Mouse (Mus musculus) liver, embryonic 16.5 days (tissue): ENCODE measurements at regions not wholly inside any gene's neighbourhood (a gene's known extent, or its start where the extent isn't known, plus 50 kb on each side); places are given as distances from the start of the nearest gene placed in this dataset.

ENCODE experiments used
- ATAC-seq: fragments of 200-750 bp; cut with Nextera tagmentation; 2 replicates; pipeline ENCODE4 v1.8.0; 2017; ENCODE audit warnings: low read depth, mild to moderate bottlenecking, moderate number of reproducible peaks, moderate library complexity
- H3K27ac ChIP-seq: fragments of 300-500 bp; sonication (generic); 2 replicates; pipeline ENCODE4 v1.5.1; 2014; ENCODE audit warnings: mild to moderate bottlenecking, low read length
- H3K27me3 ChIP-seq: fragments of 300-500 bp; sonication (generic); 2 replicates; pipeline ENCODE4 v1.6.1; 2014; ENCODE audit warnings: low read depth, low read length, mixed read lengths; ENCODE audit not compliant: control insufficient read depth, insufficient read depth
- H3K36me3 ChIP-seq: fragments of 300-500 bp; sonication (generic); 2 replicates; pipeline ENCODE4 v1.6.1; 2014; ENCODE audit warnings: mild to moderate bottlenecking; ENCODE audit not compliant: control insufficient read depth, insufficient read depth
- H3K4me1 ChIP-seq: fragments of 300-500 bp; sonication (generic); 2 replicates; pipeline ENCODE4 v1.6.1; 2014; ENCODE audit warnings: low read depth, low read length, mixed read lengths; ENCODE audit not compliant: control insufficient read depth
- H3K4me2 ChIP-seq: fragments of 300-500 bp; sonication (generic); 2 replicates; pipeline ENCODE4 v1.6.1; 2014; ENCODE audit warnings: low read depth, low read length, mixed read lengths
- H3K4me3 ChIP-seq: fragments of 300-500 bp; sonication (generic); 2 replicates; pipeline ENCODE4 v1.5.1; 2014; ENCODE audit warnings: low read depth, mild to moderate bottlenecking, low read length
- H3K9ac ChIP-seq: fragments of 300-500 bp; sonication (generic); 2 replicates; pipeline ENCODE4 v1.6.1; 2014; ENCODE audit warnings: low read depth, low read length
- H3K9me3 ChIP-seq: fragments of 300-500 bp; sonication (generic); replicated peaks from 2 replicates; pipeline ENCODE4 v1.6.1; 2016; ENCODE audit warnings: low read length; ENCODE audit not compliant: control insufficient read depth
- WGBS: fragments of 180-500 bp; shearing (Covaris S2); extraction: QIAGEN DNeasy Blood & Tissue Kit; methylation state at CpG from one replicate; pipeline ENCODE4 v1.1.7; 2014; ENCODE audit not compliant: insufficient replicate concordance; 5-methylcytosine and 5-hydroxymethylcytosine counted together

- Histone ChIP-seq H3K9ac (no peak overlapping the region), H3K4me1 (no peaks in the 10 kb centered on the region), H3K4me3 (no peak overlapping the region), H3K9me3 (no peaks in the 10 kb centered on the region), H3K4me2 (no peak overlapping the region), H3K27ac (no peak overlapping the region), H3K36me3 (no peaks in the 10 kb centered on the region), H3K27me3 (no peaks in the 10 kb centered on the region)
- 32% methylated on average over 3 of the region's 3 CpGs for WGBS
- no peak for ATAC-seq
Observed at GRCm38 (mm10) chr9:41600778-41601177, 439.3 kb upstream of the Ubash3b start.

DNA sequence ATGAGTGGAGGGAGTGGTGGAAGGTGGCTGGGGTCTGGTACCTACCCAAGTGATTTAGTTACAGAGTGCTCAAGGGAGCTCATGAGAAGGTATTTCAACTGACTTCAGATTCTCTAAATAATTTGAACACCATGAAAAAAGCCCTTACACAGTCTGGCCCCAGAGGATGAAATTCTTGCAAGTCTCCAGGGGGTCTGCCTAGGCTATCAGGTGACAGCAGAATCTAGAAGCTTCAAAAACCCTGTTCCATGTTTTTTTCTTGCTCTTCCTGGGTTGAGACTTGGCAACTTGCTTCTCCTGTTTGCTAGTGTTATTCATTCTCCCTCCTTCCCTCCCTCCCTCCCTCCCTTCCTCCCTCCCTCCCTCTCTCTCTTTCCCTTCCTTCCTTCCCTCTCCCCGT is 438.4 kb upstream of the Ubash3b start:
- Histone ChIP-seq H3K4me3 (no peak overlapping the region), H3K36me3 (no peaks in the 10 kb centered on the region), H3K27ac (no peak overlapping the region), H3K27me3 (no peaks in the 10 kb centered on the region), H3K4me1 (no peaks in the 10 kb centered on the region), H3K9ac (no peak overlapping the region), H3K9me3 (no peaks in the 10 kb centered on the region), H3K4me2 (no peak overlapping the region)
- no peak for ATAC-seq
- WGBS = 30% methylated on average over 1 of the region's 1 CpGs

GRCm38 (mm10) chr9:41595749-41596148 is 434.3 kb upstream of the Ubash3b start:
- H3K27ac ChIP-seq = no peak overlapping the region
- H3K9ac ChIP-seq = no peak overlapping the region
- H3K36me3 ChIP-seq = no peaks in the 10 kb centered on the region
- ATAC-seq = no peak
- no peaks in the 10 kb centered on the region for H3K9me3 ChIP-seq
- H3K27me3 ChIP-seq = no peaks in the 10 kb centered on the region
- H3K4me2 ChIP-seq = no peak overlapping the region
- WGBS = 63% methylated on average over 5 of the region's 5 CpGs
- H3K4me3 ChIP-seq = no peak overlapping the region
- H3K4me1 ChIP-seq = no peaks in the 10 kb centered on the region

DNA sequence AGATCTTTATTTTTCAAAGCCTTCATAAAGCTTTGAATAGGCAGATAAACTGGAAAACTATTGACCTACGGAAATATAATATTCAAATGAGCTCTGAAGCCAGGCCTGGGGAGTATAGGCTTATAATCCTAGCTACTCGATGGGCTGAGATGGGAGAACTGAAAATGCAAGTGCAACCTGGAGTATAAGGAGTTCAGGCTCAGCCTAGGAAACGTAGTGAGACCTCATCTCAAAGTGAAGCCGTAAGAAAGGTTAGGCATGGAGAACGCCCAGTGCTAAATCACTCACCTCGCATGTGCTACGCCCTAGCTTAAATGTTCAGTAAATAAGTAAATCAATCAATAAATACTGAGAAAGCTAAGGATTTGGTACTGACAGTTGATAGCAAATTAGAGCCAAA is 432.5 kb upstream of the Ubash3b start:
- Histone ChIP-seq H3K9me3 (no peaks in the 10 kb centered on the region), H3K4me3 (no peak overlapping the region), H3K4me1 (no peaks in the 10 kb centered on the region), H3K4me2 (no peak overlapping the region), H3K27me3 (no peaks in the 10 kb centered on the region), H3K36me3 (no peaks in the 10 kb centered on the region), H3K27ac (no peak overlapping the region), H3K9ac (no peak overlapping the region)
- no peak for ATAC-seq
- 64% methylated on average over 7 of the region's 7 CpGs for WGBS

- no peak overlapping the region for H3K27ac ChIP-seq
- H3K4me2 ChIP-seq = no peak overlapping the region
- no peak for ATAC-seq
- no peak overlapping the region for H3K9ac ChIP-seq
- 60% methylated on average over 4 of the region's 4 CpGs for WGBS
- no peaks in the 10 kb centered on the region for H3K27me3 ChIP-seq
- no peaks in the 10 kb centered on the region for H3K9me3 ChIP-seq
- no peaks in the 10 kb centered on the region for H3K36me3 ChIP-seq
- no peaks in the 10 kb centered on the region for H3K4me1 ChIP-seq
- H3K4me3 ChIP-seq = no peak overlapping the region
Observed at GRCm38 (mm10) chr9:41592900-41593690, 431.6 kb upstream of the Ubash3b start.

- Histone ChIP-seq H3K4me1 (no peaks in the 10 kb centered on the region), H3K36me3 (no peaks in the 10 kb centered on the region), H3K4me2 (no peak overlapping the region), H3K9ac (no peak overlapping the region), H3K4me3 (no peak overlapping the region), H3K27me3 (no peaks in the 10 kb centered on the region), H3K9me3 (no peaks in the 10 kb centered on the region), H3K27ac (no peak overlapping the region)
- ATAC-seq = no peak
- WGBS = 44% methylated on average over 1 of the region's 1 CpGs
Observed at GRCm38 (mm10) chr9:41592101-41592500, 430.6 kb upstream of the Ubash3b start.

- no peak for ATAC-seq
- H3K4me1 ChIP-seq = no peaks in the 10 kb centered on the region
- H3K9me3 ChIP-seq = no peaks in the 10 kb centered on the region
- H3K27ac ChIP-seq = no peak overlapping the region
- H3K4me3 ChIP-seq = no peak overlapping the region
- H3K27me3 ChIP-seq = no peaks in the 10 kb centered on the region
- H3K36me3 ChIP-seq = no peaks in the 10 kb centered on the region
- WGBS = 48% methylated on average over 4 of the region's 4 CpGs
- H3K4me2 ChIP-seq = no peak overlapping the region
- H3K9ac ChIP-seq = no peak overlapping the region
Observed at GRCm38 (mm10) chr9:41590164-41590563, 428.7 kb upstream of the Ubash3b start.

DNA sequence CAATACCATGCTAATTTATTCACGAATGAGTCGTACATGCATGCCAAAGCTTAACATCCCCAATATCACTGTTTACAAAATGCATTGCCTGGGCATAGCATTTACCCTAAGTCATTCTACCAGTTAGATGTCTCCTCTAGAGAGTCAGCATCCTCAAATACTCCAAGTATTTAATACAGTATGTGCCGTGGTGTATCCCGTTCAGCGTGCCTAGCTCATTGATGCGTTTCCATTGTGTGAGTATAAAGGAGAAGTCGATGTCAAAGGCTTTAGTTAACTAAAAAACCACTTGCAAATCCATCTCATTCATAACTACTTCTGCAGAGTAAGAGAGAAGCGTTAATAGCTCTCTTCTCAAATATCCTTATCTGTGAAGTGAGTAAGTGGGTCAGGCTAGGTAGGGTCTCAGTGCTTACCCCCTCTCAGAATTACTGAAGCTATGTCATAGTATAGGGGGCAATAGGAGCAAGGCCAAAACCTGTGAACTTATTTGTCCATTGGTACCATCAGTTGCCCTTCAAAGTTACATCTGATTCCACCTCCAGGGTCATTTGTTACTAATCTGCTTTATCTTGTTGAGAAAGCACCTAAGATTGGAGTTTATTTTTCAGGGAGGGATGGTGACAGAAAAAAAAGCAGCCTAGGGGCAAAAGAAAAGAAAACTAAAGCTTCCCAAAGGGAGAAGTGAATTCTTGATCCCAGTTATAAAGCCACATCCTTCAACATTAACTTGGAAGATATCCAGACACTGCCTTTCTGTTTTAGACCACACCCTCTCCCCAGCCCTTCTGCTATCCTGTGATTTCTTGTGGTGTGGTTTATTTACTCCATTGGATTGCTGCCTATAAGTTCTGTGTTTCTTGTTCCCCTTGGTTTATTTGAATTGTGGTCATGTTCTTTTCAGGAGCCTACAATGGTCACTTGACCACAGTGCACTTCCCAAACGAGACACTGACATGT is 427.2 kb upstream of the Ubash3b start:
- Histone ChIP-seq H3K4me1 (no peaks in the 10 kb centered on the region), H3K27me3 (no peaks in the 10 kb centered on the region), H3K4me3 (no peak overlapping the region), H3K4me2 (no peak overlapping the region), H3K36me3 (no peaks in the 10 kb centered on the region), H3K9ac (no peak overlapping the region), H3K9me3 (no peaks in the 10 kb centered on the region), H3K27ac (no peak overlapping the region)
- WGBS = 62% methylated on average over 9 of the region's 9 CpGs
- no peak for ATAC-seq

- Histone ChIP-seq H3K9ac (no peak overlapping the region), H3K4me2 (no peak overlapping the region), H3K36me3 (no peaks in the 10 kb centered on the region), H3K9me3 (no peaks in the 10 kb centered on the region), H3K4me3 (no peak overlapping the region), H3K27ac (no peak overlapping the region), H3K27me3 (peaks cover 4% of the 10 kb centered on the region), H3K4me1 (no peaks in the 10 kb centered on the region)
- WGBS = 45% methylated on average over 4 of the region's 4 CpGs
- no peak for ATAC-seq
Observed at GRCm38 (mm10) chr9:41587762-41588161, 426.3 kb upstream of the Ubash3b start.
